Mouse (Mus musculus): Measurements from ENCODE around the gene Rcsd1.
"Not testable (repeated sequence)": the region's sequence is repeated elsewhere in the genome, so short reads cannot be mapped to it uniquely, and the experiment has no call there.

DNA sequence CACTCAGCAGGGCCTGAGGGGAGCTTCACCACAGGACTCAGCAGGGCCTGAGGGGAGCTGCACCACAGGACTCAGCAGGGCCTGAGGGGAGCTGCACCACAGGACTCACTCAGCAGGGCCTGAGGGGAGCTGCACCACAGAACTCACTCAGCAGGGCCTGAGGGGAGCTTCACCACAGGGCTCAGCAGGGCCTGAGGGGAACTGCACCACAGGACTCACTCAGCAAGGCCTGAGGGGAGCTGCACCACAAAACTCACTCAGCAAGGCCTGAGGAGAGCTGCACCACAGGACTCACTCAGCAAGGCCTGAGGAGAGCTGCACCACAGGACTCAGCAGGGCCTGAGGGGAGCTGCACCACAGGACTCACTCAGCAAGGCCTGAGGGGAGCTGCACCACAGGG lies 29.5 kb downstream of the Rcsd1 start:
- not testable (repeated sequence) for TF ChIP-seq CTCF (IDR thresholded peaks at IDR 0.05; ENCODE audit: borderline replicate concordance, extremely low read depth, insufficient read depth, insufficient read length); POLR2A (IDR thresholded peaks at IDR 0.05; ENCODE audit: borderline replicate concordance, extremely low read depth, insufficient read depth, insufficient read length, poor library complexity, severe bottlenecking)
